Mouse (Mus musculus) frontal cortex, postnatal 14 days (tissue): Measurements from ENCODE around the gene Wdr91.

ENCODE experiments used
- DNase-seq, 2 experiments: peaks; one replicate each; pipeline ENCODE4 v3.0.0; 2022; ENCODE audit warnings: low spot score in 2 of 2

Wdr91 gene

DNA sequence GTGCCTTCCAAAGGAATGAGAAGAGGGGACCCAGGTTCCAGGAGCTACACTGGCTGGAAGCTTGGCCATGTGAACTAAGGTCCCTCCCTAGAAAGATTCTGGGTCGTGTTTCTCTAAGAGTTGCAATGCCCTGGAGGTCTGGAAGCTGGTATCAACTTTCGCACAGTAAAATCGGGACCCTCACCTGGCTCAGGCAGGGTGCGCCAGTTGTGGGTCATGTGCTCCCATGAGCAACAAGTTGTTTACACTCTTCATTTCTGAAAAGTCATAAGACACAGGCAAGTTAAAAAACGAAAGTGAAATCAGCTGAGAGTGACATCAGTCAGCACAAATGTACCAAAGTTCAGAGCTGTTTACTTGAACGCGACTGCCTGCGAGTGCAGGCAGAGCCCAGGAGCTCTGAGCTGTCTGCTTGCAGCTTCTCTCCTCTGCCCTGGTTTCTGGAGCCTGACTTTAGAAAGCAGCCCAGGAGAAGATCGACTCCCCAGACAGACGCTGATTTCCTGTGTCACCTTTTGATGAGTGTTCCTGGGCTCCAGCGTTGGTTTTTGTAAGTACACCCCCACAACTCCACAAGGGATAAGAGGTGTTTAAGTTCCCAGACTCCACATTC lies 47.8 kb downstream of the Wdr91 start, which contains the start of gene Tmem140:
Gene Tmem140, plus strand, starts transcription at position 356 of the 613 bp plus-strand sequence.
- no peak for DNase-seq

DNA sequence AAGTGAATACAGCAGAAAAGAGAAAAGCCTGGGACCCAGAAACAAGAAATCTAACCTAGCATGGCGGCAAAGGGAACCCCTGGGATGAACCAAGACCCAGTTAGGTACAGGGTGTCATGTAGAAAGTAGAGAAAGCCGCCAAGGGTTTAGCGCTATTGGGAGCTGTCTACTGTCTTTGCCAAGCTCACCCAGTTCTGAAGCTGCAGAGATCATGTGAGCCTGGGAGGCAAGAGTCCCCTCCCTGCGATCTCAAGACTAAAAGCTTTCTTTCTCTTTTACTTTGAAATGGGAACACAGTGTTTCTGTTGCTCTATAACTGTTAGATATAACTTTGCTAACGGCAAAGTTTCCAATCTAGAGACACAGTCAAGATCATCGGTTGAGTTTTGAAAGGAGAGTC lies 48.3 kb downstream of the Wdr91 start:
- DNase-seq, result no peak

- DNase-seq, result no peak
These were observed 49.1 kb downstream of the Wdr91 start for GRCm38 (mm10) chr6:34861546-34862053.

DNA sequence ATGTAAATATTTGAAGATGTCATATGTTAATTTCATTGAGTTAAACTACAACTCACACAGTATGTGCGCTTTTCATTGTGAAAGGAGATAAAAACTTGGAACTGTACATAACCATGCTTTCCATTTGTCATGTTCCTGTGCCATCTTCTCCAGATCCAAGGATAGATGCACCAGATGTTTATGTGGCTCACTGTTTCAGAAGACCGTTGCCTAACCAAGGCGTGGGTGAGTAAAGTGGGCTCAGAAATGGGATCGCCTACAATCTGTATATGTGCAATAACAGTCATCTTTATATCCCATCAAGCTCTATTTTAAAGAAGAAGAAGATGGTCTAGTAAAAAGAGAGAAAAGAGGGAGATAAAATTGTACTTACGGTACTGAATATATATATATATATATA lies 78.3 kb downstream of the Wdr91 start:
- DNase-seq, result no peak
